ENCODE assay signal across 8 mouse cellular contexts in the genomic region with DNA sequence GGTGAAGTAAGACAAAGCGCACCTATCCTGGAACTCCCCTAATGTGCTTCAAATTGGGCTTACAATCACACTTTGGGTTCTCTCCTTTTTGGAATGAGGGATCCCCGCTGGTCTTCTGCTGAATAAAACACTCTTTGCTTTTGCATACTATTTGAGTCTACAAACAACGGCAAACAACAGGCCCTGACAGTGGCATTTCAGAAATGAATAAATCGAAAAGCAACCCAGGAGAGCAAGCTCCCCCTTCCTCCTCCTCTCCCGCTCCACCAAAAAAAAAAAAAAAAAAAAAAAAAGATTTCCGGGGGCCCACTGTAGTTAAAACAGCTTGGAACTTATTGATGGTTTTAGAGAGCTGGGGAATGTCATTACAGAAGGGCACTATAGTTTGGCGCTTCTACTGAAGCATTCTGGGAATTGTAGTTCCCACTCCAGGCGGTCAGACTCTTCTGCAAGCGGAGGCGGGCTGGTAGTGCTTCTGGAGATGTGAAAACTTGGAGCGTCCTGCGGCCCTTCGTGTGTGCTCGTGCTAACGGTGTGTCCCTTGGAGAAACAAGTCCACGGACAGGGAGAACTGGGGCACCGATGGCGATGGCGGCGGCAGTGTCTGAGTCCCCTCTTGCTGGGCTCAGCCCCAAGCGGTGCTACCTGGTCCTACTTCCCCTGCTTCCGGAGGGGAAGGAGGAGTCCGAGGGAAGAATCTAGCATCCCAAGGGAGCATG. TPM values are rescaled to one million over a fixed set of nuclear protein-coding genes. Genes with fewer than 3 reads are reported as not detected.
DNase-seq lines count a peak whose midpoint lies in the region; ATAC-seq and TF ChIP-seq lines count a peak whose summit lies in the region.

A gene (plus strand): TSS at position 443 of the 719 bp plus-strand sequence.

- H3K9ac ChIP-seq in hindbrain, embryonic 16.5 days (ENCODE audit: low read depth, low read length): peak within 1 kb of the TSS; percentile 63
- no peak within 1 kb of the TSS; the same call in 1 of the 2 replicates for H3K9ac ChIP-seq in lung, postnatal 0 days (replicated peaks; ENCODE audit: low read depth)

- peak within 1 kb of the TSS; percentile 78 for H3K27ac ChIP-seq in hindbrain, embryonic 16.5 days (ENCODE audit: low read depth, low read length)
- H3K27ac ChIP-seq in lung, postnatal 0 days (ENCODE audit: low read length): no peak within 1 kb of the TSS

- TF ChIP-seq EP300 in lung, postnatal 0 days (IDR thresholded peaks at IDR 0.05): no peak

- no peaks in the 10 kb centered on the region for H3K9me3 ChIP-seq in hindbrain, embryonic 16.5 days (ENCODE audit: control insufficient read depth, low read length)
- H3K9me3 ChIP-seq in lung, postnatal 0 days (ENCODE audit: low read length): no peaks in the 10 kb centered on the region

- H3K27me3 ChIP-seq in hindbrain, embryonic 16.5 days (replicated peaks; ENCODE audit: control insufficient read depth, insufficient read depth, low read length): no peaks in the 10 kb centered on the region
- H3K27me3 ChIP-seq in lung, postnatal 0 days (replicated peaks; ENCODE audit: insufficient read depth, low read length): no peaks in the 10 kb centered on the region

- WGBS in hindbrain, embryonic 16.5 days: 13% methylated on average over 23 of the region's 23 CpGs
- 12% methylated on average over 23 of the region's 23 CpGs for WGBS in lung, postnatal 0 days

- peak; percentile 28 for TF ChIP-seq CTCF in lung, postnatal 0 days (IDR thresholded peaks at IDR 0.05)

- peak within 1 kb of the TSS; percentile 52 for H3K4me3 ChIP-seq in hindbrain, embryonic 16.5 days (ENCODE audit: low read length)
- H3K4me3 ChIP-seq in lung, postnatal 0 days (ENCODE audit: low read depth, low read length): peak within 1 kb of the TSS; percentile 46

- ATAC-seq in hindbrain, embryonic 16.5 days: peak; percentile 95
- ATAC-seq in lung, postnatal 0 days: peak; percentile 92

- H3K36me3 ChIP-seq in hindbrain, embryonic 16.5 days (ENCODE audit: control insufficient read depth, insufficient read depth, low read length): no peaks in the 10 kb centered on the region
- no peaks in the 10 kb centered on the region for H3K36me3 ChIP-seq in lung, postnatal 0 days (ENCODE audit: insufficient read depth, low read length)

- DNase-seq in adrenal gland, adult (ENCODE audit: inconsistent age in 2 of 2, low spot score in 1 of 2): peak; percentile 40 to 72
- DNase-seq in cerebellum, postnatal 25 days: peak; percentile 87 to 89
- peak; percentile 79 to 82 for DNase-seq in frontal cortex, postnatal 36 days (ENCODE audit: low spot score in 2 of 2)
- peak; percentile 74 to 81 for DNase-seq in layer of hippocampus, postnatal 25 days (ENCODE audit: extremely low spot score in 1 of 2, low spot score in 1 of 2)
- DNase-seq in lung, postnatal 0 days (ENCODE audit: low spot score): peak; percentile 80
- DNase-seq in ovary, postnatal 14 days (ENCODE audit: low spot score): peak; percentile 60
- DNase-seq in thymus, postnatal 36 days: peak; percentile 36 to 43

- no peaks in the 10 kb centered on the region; the same call in 1 of the 2 replicates for H3K4me1 ChIP-seq in hindbrain, embryonic 16.5 days (ENCODE audit: control insufficient read depth, insufficient read depth, low read depth, low read length)
- no peaks in the 10 kb centered on the region for H3K4me1 ChIP-seq in lung, postnatal 0 days (ENCODE audit: insufficient read depth, low read depth, low read length)

- peak within 1 kb of the TSS; percentile 56 for H3K4me2 ChIP-seq in hindbrain, embryonic 16.5 days (ENCODE audit: low read length)
- peak within 1 kb of the TSS; percentile 58 for H3K4me2 ChIP-seq in lung, postnatal 0 days (replicated peaks; ENCODE audit: low read depth, low read length)

RNA-seq across cellular contexts. Expression of the gene that starts here (rescaled TPM):
- 4.2 and 4.6 TPM in 2 replicates for polyA plus RNA-seq in hindbrain, embryonic 16.5 days (2015; fragmentation: Nextera tagmentation; extraction: Ambion mirVana)
- 1 to 10 TPM; 3.6 to 3.9 TPM for total RNA-seq in layer of hippocampus, postnatal 25 days (2021)
- 0.90 and 1.1 TPM in 2 replicates for polyA plus RNA-seq in lung, postnatal 0 days (2015; fragmentation: Nextera tagmentation; extraction: Ambion mirVana)
